In genomic region chr7:121312961-121313587, GRCm38 (mm10) we compare ENCODE assay signal across 12 mouse cellular contexts.
DNase-seq lines count a peak whose midpoint lies in the region; ATAC-seq lines count a peak whose summit lies in the region.
"Had no signal": no experiment of that assay in that cellular context is flagged by ENCODE, and none has a peak within 500 bp of the region (broad histone marks: within the 10 kb centered on the region; RNA-seq: fewer than 3 reads in every experiment).

No protein-coding gene starts in this region.

- WGBS in hindbrain, embryonic 13.5 days: 9% methylated on average over 19 of the region's 19 CpGs

- 0 out of 2 replicates have a peak overlapping the region, but pooled peaks have one; percentile 4 for H3K4me3 ChIP-seq in hindbrain, embryonic 13.5 days
- H3K4me3 ChIP-seq: gastrocnemius, adult 2 months; layer of hippocampus, adult 2 months had no signal

- peak; percentile 2 for DNase-seq in cerebellum, adult 11-12 months
- peak; percentile 25 for DNase-seq in embryo, embryonic 11 days
- peak; percentile 18 for DNase-seq in neural tube, embryonic 10.5 days (ENCODE audit: extremely low spot score, low spot score)
- no peak for DNase-seq in natural killer cell, adult 2 months (ENCODE audit: low spot score in 2 of 2)
- DNase-seq in layer of hippocampus, adult 18-20 months (ENCODE audit: low spot score in 2 of 2): no peak
- no peak for DNase-seq in spleen, adult 12 weeks (ENCODE audit: low spot score)
- DNase-seq: adrenal gland, adult 2 months; gastrocnemius, adult 2 months had no signal

- peaks cover 11% of the 10 kb centered on the region for H3K4me1 ChIP-seq in hindbrain, embryonic 13.5 days (replicated peaks)

- ATAC-seq in cerebellum, adult (ENCODE audit: insufficient number of reproducible peaks, low FRiP score, low TSS enrichment): no peak
- peak; percentile 69; the same call in 1 of the 2 replicates for ATAC-seq in hindbrain, embryonic 13.5 days (ENCODE audit: low FRiP score)

- H3K9ac ChIP-seq in hindbrain, embryonic 13.5 days: peak overlapping the region; percentile 55

- no peaks in the 10 kb centered on the region for H3K36me3 ChIP-seq in hindbrain, embryonic 13.5 days

- H3K4me2 ChIP-seq in hindbrain, embryonic 13.5 days: peak overlapping the region; percentile 44

- no peaks in the 10 kb centered on the region for H3K9me3 ChIP-seq in hindbrain, embryonic 13.5 days

- peak overlapping the region; percentile 52 for H3K27ac ChIP-seq in hindbrain, embryonic 13.5 days
- H3K27ac ChIP-seq: gastrocnemius, adult 2 months; layer of hippocampus, adult 2 months; macrophage had no signal

- no peaks in the 10 kb centered on the region for H3K27me3 ChIP-seq in hindbrain, embryonic 13.5 days

Comparison
In these comparisons a context has a peak if more than half of its experiments do, and no peak if none do; other contexts are left out.
1. DNase-seq: peak in cerebellum, adult 11-12 months (single experiment), embryo, embryonic 11 days (single experiment) and neural tube, embryonic 10.5 days (single experiment); none in natural killer cell, adult 2 months (0 of 2), layer of hippocampus, adult 18-20 months (0 of 2) and spleen, adult 12 weeks (single experiment).